Mouse (Mus musculus): ENCODE data around the gene Sem1.
"Not testable (repeated sequence)": the region's sequence is repeated elsewhere in the genome, so short reads cannot be mapped to it uniquely, and the experiment has no call there.

Sem1 gene

DNA sequence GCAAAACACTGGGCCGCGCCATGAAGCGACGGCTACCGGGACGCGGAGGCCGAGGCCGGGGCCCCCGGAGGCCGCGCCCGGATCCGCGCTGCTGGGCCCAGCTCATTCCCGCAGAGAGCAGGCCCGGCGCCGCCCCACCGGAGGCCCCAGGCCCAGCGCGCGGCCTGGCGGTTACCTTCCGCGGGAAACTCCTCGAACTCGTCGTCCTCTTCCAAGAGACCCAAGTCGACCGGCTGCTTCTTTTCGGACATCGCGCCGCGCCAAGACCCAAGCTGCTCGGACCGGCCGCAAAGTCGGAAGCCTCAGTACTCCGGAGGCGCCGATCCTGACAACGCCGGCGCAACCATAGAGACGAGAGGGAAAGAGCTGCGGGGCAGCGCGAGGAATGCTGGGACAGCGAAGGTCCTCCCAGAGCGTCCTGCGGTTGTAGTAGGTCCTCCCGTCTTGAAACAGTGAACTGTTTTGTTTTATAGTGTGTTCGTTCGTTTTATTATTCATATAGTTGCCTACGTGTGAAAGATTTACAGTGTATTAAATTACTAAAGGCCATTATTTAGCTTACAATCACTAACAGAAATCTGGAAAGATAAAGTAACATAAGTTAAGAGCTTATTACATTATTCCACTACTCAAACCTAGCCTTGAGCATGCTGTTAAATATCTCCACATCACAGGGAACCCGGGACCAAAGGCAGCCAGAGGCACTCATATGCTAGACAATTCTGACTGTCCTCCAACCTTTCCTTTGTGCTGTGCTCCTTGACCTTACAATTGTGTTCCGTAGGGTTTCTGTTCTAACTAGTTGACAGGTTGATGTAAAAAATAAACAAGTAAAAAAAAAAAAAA lies at the start of gene Sem1:
Gene Sem1, minus strand, starts transcription at position 360 of the 846 bp plus-strand sequence.
- DNase-seq: peak; percentile 85 to 92

GRCm38 (mm10) chr6:6622846-6623749 lies 44.6 kb upstream of the Sem1 start:
- peak; percentile 11 to 32 for DNase-seq

DNA sequence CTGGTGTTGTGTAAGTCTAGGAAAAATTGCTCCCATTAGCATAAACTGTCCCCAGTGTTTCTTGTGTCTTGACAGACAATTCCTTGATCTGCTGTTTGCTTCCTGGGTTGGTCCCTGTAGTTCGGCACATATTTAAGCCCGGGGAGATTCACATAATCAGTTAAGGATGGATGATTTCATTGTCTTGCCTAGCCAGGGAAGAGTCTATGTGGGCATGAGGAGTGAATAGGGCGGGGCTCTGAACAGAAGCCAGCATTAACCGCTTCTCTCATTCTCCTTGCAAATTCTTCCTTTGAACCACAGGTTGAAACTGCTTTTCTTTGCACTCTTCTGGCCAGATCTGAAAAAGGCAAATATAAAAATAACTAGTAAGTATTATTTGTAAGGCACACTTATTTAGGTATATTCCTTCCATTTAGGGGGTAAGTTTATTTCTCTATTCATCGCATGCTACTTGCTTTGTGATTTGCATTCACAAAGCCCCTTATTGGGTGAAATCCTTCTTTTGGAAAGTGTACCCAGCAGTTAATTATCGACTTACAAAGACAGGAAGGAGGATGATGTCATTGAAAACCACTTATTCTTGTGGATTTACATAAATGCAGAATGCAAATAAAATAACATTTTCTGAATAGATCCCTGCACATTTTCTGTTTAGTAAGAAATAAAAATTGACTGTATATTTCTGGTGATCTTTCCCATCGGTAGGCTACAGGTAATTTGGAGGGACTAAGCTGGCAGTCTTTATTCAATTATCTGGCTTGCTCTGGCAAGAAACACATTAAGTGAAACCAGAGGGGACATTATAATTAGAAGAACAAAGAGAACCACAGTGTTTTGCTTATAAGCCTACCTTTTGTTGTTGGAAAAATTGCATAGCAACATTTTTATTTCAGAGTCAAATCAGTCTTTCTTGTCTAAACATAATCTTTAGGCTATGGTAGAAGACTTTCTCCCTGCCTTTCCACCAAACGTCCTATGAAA lies 25.4 kb upstream of the Sem1 start:
- no peak for DNase-seq

GRCm38 (mm10) chr6:6586313-6586712 lies 7.8 kb upstream of the Sem1 start:
- DNase-seq: no peak

DNA sequence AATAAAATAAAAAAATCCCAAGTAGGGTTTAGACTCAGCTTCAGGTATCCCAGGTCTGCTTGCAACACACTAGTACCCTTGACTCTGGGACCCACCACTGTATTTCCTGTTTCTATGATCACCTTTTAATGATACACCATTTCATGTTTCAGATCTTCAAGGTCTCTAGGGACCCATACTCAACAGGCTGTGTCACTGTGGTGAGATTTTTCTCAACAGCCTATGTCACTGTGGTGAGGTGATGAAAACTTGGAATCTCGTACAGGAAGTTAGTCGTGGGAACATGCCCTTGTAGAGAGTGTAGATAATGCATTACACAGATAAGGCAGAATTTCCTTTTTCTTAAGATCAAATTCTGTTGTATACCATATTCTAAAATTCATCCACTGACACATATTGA lies 3.4 kb upstream of the Sem1 start:
- no peak for DNase-seq

DNA sequence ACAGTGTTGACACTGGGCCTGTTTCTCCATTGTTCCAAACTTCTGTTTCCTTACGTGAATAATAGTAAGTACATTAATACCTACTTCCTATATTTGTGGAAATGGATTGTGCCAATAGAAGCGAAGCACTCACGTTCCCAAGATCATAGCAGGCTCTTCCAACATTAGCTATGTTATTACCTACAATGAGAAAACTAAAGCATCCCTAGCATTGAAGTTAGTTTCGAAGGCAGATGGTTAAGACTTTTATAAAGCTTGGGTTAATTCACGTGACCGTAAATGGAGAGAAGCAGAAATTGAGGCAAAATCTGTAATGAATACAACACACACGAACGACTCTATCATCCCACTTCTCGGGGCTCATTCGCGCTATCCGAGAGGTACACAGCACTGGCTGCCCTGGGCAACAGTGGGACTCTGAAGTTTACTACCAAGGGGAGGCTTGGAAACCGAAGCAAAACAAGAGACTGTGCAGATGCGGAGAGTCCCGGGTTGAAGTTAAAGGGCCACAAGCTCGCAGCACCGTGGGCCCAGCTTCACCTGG lies 650 bp downstream of the Sem1 start:
- DNase-seq: no peak

DNA sequence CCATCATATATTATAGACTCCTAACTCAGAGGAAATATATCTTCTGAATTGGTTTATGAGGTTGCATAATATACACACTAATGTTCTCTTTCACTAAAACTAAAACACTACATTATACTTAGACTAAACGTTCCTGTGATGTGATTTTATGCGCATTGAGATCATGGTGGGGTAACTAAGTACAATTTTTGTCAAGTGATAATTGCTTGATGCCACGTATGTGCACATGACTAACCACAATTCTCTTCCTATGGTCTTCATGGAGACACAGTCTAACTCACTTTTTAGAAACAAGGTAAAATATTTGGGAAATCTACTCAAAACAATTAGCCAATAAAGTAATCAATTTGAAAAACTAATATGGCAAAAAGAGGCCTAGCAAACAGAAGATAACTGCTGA lies 1.2 kb downstream of the Sem1 start:
- no peak for DNase-seq

GRCm38 (mm10) chr6:6575796-6576195 lies 2.7 kb downstream of the Sem1 start:
- no peak for DNase-seq

GRCm38 (mm10) chr6:6568436-6568835 lies 10.0 kb downstream of the Sem1 start:
- DNase-seq: no peak

DNA sequence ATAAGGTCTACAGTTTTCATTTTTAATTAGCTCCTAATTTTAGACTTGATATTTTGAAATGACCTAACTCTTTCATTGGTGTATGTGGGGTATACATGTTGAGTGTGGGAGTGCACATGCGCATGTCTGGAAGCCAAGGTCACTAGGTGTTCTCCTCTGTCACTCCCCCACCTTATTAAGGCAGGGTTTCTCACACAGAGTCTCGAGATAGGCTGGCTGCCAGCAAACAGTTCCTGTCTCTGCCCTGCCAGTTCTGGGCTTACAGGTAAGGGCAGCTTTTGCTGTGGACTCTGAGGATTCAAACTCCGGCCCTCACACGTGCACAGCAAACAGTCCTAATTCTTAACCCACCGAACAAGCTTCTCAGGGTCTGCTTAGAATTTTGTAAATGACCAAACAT lies 14.8 kb downstream of the Sem1 start:
- peak in 1 of 2 experiments; percentile 13 for DNase-seq

DNA sequence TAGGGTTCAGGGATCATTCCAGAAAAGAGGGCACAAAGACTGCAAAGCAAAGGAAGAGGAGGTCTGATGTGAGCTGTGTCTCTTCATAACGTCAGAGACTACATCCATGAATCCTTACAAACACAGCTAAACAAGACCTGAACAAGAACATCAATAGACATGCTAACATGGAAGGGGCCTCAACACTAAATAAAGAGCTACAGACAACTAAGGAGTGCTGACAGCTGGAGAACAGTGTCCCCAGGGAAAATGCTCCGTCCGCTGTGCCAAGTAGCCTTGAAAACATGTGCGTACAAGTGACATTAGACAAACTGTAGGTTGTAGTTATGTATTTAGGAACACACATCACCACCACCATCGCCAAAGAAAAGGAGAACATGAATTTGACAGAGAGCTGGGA lies 15.7 kb downstream of the Sem1 start:
- DNase-seq: no peak

GRCm38 (mm10) chr6:6557647-6558046 lies 20.8 kb downstream of the Sem1 start:
- no peak for DNase-seq

GRCm38 (mm10) chr6:6552006-6552405 lies 26.5 kb downstream of the Sem1 start:
- no peak for DNase-seq

GRCm38 (mm10) chr6:6547997-6548396 lies 30.5 kb downstream of the Sem1 start:
- DNase-seq: no peak

GRCm38 (mm10) chr6:6544255-6544645 lies 34.2 kb downstream of the Sem1 start:
- DNase-seq: no peak

GRCm38 (mm10) chr6:6543606-6544254 lies 34.7 kb downstream of the Sem1 start:
- DNase-seq: no peak

- DNase-seq: no peak
These were observed 36.3 kb downstream of the Sem1 start for GRCm38 (mm10) chr6:6542133-6542532.

DNA sequence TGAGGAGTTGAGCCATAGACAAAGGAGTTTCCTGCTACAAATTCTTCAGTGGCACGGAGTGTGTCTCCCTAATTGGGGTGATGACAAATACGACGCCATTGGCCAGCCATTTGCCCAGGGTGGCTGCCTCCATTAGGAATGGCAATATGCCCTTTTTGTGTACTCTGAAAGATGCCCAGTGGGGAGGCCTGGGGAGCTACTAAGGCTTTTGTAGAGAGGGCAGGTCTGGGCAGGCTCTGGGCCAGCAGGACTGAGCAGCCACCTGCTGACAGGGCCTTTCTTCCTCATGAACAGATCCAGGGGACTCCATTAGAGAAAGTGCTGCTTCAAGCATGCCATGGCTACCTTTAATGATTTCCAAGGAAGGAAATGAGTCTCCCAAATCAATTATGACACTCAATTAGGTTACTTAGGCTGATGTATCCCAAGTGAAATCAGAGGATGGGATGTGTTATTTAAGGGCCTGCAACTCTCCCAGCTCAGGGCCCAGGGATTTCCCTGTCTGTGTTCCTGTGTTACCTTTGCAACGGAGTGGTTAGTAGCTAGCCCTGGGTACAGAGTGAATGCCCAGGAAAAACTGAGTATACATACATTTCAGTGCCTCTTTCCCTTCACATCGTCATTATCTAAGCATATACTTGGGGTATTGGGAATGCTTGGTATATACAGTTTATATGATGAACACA lies 41.5 kb downstream of the Sem1 start:
- DNase-seq: no peak

DNA sequence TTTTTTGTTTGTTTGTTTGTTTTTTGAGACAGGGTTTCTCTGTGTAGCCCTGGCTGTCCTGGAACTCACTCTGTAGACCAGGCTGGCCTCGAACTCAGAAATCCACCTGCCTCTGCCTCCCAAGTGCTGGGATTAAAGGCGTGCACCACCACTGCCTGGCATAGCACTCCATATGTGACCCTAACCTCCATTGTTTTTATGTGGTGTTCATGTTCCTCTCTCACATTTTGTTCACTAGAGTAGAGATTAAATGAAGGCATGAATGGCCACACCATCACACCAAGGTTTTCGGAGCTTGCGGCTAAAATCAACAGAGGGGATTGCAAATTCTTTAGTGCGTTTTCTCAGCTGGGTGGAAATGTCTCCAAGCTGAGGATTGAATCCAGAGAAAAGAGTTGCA lies 42.1 kb downstream of the Sem1 start:
- not testable (repeated sequence) for DNase-seq
